22 mouse cellular contexts compared by ENCODE assay signal in genomic region chr16:33782729-33783091, GRCm38 (mm10). TPM values are rescaled to one million over a fixed set of nuclear protein-coding genes. Genes with fewer than 3 reads are reported as not detected.
"Had no signal": no experiment of that assay in that cellular context is flagged by ENCODE, and none has a peak within 500 bp of the region (broad histone marks: within the 10 kb centered on the region; RNA-seq: fewer than 3 reads in every experiment).

No protein-coding gene starts in this region.

- DNase-seq: kidney, adult 18-20 months; kidney, adult 9 months; kidney, postnatal 14 days; kidney, postnatal 4 days; lung, embryonic 14.5 days; midbrain, embryonic 14.5 days; right cerebral cortex, adult 18-20 months; right cerebral cortex, postnatal 25 days; thymus, adult 2 months; thymus, postnatal 14 days; thymus, postnatal 4 days had no signal

- H3K4me1 ChIP-seq: limb, embryonic 10.5 days; neural tube, embryonic 12.5 days; neural tube, embryonic 15.5 days had no signal

- H3K9ac ChIP-seq: limb, embryonic 13.5 days; lung, embryonic 14.5 days; neural tube, embryonic 12.5 days; neural tube, embryonic 15.5 days had no signal

- H3K36me3 ChIP-seq: limb, embryonic 10.5 days; limb, embryonic 13.5 days; neural tube, embryonic 12.5 days; neural tube, embryonic 15.5 days had no signal

- H3K4me2 ChIP-seq: limb, embryonic 13.5 days; lung, embryonic 14.5 days; midbrain, embryonic 11.5 days; neural tube, embryonic 12.5 days; neural tube, embryonic 15.5 days had no signal

- H3K27ac ChIP-seq: limb, embryonic 10.5 days; limb, embryonic 13.5 days; macrophage; neural tube, embryonic 12.5 days; neural tube, embryonic 15.5 days had no signal

- H3K9me3 ChIP-seq: limb, embryonic 10.5 days; limb, embryonic 13.5 days; neural tube, embryonic 12.5 days; neural tube, embryonic 15.5 days had no signal

- H3K4me3 ChIP-seq: limb, embryonic 10.5 days; limb, embryonic 13.5 days; neural tube, embryonic 12.5 days; neural tube, embryonic 15.5 days had no signal

- ATAC-seq: inflammation-experienced regulatory T-cells, adult 6 months had no signal

- H3K27me3 ChIP-seq: limb, embryonic 13.5 days; neural tube, embryonic 12.5 days; neural tube, embryonic 15.5 days had no signal

RNA-seq across cellular contexts. Expression of gene Muc13, which starts 11.1 kb away (rescaled TPM):
- total RNA-seq: layer of hippocampus, adult 18-20 months; layer of hippocampus, postnatal 25 days; liver, adult 2 months had no signal
- polyA plus RNA-seq: lung, embryonic 14.5 days; midbrain, embryonic 14.5 days; midbrain, postnatal 0 days; neural tube, embryonic 15.5 days had no signal
